Mouse (Mus musculus): ENCODE measurements around the gene Scgb2b24.

Scgb2b24 gene

DNA sequence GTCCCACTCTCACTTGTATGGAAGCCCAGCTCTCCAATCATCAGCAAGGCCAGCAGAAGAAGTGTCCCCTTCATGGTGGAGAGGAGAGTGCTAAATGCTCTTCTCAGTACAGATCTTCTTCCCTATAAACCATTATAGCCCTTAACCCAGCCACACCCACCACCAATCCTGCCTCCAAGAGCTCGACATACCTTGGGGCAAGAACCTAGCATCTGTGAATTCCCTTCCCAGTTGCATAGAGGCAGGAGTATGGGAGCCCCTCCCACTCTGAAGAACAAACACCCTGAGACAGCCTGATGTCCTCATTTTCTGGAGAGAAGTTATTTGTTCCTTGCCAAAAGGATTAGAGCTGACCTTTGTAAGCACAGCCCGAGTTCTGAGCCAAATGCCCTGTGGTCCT is at the start of gene Scgb2b24:
TSS of gene Scgb2b24 (minus strand) at position 101 of the 400 bp plus-strand sequence.
- no peak for DNase-seq (ENCODE audit: low spot score)

DNA sequence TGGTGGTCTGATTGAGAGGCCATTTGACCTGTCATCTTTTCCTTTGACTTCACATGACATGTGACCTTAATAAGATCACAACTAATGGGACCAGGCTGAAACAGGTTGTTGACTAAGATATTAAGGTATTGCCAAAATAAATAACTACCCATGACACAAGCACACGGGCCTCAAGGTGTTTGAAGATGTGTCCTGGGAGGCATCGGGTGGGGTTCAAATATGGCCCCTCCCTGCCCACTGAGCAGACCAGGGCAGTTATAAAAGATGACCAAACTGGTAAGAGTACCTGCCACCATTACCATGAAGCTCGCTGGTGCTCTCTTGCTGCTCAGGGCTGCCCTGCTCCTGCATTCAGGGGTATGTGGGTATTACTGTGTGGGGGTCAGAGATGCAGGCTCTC is 4.4 kb upstream of the Scgb2b24 start, which contains the start of gene Scgb1b24:
TSS of gene Scgb1b24 (plus strand) at position 301 of the 400 bp plus-strand sequence.
- DNase-seq (ENCODE audit: low spot score): no peak

DNA sequence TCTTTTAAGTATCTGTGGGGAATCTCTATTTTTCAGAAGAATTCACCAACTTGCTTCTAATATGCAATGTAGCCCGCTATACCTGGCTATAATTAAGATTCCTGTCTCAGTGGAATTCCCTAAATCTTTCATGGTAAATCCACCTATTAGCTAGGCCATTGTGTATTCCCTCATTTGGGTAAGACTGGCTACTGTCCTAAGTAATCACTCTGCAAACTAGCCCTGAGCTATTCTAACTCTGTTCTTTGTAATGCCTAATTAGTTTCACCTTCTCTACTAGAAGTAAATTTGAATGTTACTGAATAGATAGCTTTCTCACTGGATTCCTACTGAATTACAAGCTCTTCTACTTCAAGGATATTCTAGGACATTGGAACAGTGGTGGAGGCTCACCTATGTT is 49.2 kb downstream of the Scgb2b24 start:
- DNase-seq (ENCODE audit: low spot score): no peak
